Mouse (Mus musculus): ENCODE measurements at regions not wholly inside any gene's neighbourhood (a gene's known extent, or its start where the extent isn't known, plus 50 kb on each side); places are given as distances from the start of the nearest gene placed in this dataset.

DNA sequence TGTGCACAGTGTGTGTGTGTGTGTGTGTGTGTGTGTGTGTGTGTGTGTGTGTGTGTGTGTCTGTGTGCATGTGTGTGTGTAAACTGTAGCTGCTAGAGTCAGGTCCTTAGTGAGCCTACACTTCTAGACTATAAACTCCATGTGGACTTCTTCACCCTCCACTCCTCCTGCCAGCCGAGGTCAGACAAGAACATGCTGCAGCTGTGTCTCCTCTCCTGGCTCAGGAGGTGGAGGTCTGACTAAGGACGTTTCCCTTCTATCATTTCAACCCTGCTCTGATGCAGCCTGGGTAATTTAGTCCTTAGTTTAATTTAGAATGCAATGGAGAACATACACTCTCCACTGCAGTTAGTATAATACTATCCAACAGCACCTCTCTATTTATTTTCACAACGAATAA is 198.8 kb upstream of the Emcn start:
- WGBS = 71% methylated on average over 3 of the region's 3 CpGs
- no peaks in the 10 kb centered on the region for H3K9me3 ChIP-seq (ENCODE audit: control insufficient read depth, low read length)
- H3K9ac ChIP-seq (ENCODE audit: low read depth, low read length) = no peak overlapping the region
- no peak overlapping the region for H3K27ac ChIP-seq (ENCODE audit: low read depth, low read length)
- no peak for DNase-seq (ENCODE audit: low spot score)
- no peak for ATAC-seq (ENCODE audit: low FRiP score)
- H3K36me3 ChIP-seq (ENCODE audit: control insufficient read depth, insufficient read depth, low read length) = no peaks in the 10 kb centered on the region
- H3K4me3 ChIP-seq (ENCODE audit: low read depth, low read length) = no peak overlapping the region
- H3K27me3 ChIP-seq (ENCODE audit: control insufficient read depth, insufficient read depth, low read length) = no peaks in the 10 kb centered on the region
- no peak overlapping the region for H3K4me2 ChIP-seq (replicated peaks; ENCODE audit: low read depth, low read length)
- no peaks in the 10 kb centered on the region for H3K4me1 ChIP-seq (replicated peaks; ENCODE audit: control insufficient read depth, insufficient read depth, low read length)

DNA sequence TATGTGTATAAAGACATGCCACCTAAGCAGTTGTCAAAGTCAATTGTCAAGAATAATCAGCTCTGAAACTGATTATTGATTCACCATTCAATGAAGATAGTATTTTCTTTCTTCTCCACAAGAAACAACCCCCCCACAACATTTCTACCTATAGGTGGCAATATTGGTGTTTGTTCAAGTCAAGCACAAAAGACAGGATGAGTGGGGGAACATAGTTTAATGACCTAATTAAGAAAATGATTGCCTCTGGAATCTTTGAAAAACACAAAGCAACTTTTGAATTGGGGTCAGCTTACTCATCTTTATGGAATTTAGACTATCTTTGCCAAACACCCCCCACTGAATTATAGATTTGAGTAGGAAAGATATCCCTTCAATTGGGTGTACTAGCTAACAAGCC is 194.8 kb upstream of the Emcn start:
- no peaks in the 10 kb centered on the region for H3K27me3 ChIP-seq (ENCODE audit: control insufficient read depth, insufficient read depth, low read length)
- DNase-seq (ENCODE audit: low spot score) (no peak), ATAC-seq (ENCODE audit: low FRiP score) (no peak)
- H3K4me2 ChIP-seq (replicated peaks; ENCODE audit: low read depth, low read length) = no peak overlapping the region
- H3K27ac ChIP-seq (ENCODE audit: low read depth, low read length) = no peak overlapping the region
- no peaks in the 10 kb centered on the region for H3K9me3 ChIP-seq (ENCODE audit: control insufficient read depth, low read length)
- H3K4me3 ChIP-seq (ENCODE audit: low read depth, low read length) = no peak overlapping the region
- H3K4me1 ChIP-seq (replicated peaks; ENCODE audit: control insufficient read depth, insufficient read depth, low read length) = no peaks in the 10 kb centered on the region
- H3K9ac ChIP-seq (ENCODE audit: low read depth, low read length) = no peak overlapping the region
- H3K36me3 ChIP-seq (ENCODE audit: control insufficient read depth, insufficient read depth, low read length) = no peaks in the 10 kb centered on the region

DNA sequence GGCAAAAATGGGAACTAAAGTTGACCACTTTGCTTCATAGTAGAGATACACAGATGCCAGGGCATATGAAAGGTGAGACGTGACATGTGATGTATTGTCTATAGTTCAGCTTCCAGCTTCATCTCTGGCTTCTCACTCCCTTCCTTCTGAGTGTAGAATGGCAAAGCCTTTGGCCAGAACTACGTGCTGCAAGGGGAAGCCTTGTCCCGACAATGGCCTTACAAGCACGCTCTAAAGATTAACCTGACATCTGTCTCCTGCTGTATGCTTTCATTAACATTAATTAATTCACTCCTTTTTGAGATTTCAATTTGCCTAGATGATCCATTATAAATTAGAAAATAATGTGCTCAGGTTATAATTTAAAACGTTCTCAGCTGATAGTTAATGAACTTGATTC is 193.5 kb upstream of the Emcn start:
- Histone ChIP-seq H3K4me1 (replicated peaks; ENCODE audit: control insufficient read depth, insufficient read depth, low read length) (no peaks in the 10 kb centered on the region), H3K4me2 (replicated peaks; ENCODE audit: low read depth, low read length) (no peak overlapping the region), H3K9me3 (ENCODE audit: control insufficient read depth, low read length) (no peaks in the 10 kb centered on the region), H3K4me3 (ENCODE audit: low read depth, low read length) (no peak overlapping the region), H3K9ac (ENCODE audit: low read depth, low read length) (no peak overlapping the region), H3K36me3 (ENCODE audit: control insufficient read depth, insufficient read depth, low read length) (no peaks in the 10 kb centered on the region), H3K27me3 (ENCODE audit: control insufficient read depth, insufficient read depth, low read length) (no peaks in the 10 kb centered on the region), H3K27ac (ENCODE audit: low read depth, low read length) (no peak overlapping the region)
- 55% methylated on average over 5 of the region's 5 CpGs for WGBS
- ATAC-seq (ENCODE audit: low FRiP score) (peak; percentile 71), DNase-seq (ENCODE audit: low spot score) (no peak)

DNA sequence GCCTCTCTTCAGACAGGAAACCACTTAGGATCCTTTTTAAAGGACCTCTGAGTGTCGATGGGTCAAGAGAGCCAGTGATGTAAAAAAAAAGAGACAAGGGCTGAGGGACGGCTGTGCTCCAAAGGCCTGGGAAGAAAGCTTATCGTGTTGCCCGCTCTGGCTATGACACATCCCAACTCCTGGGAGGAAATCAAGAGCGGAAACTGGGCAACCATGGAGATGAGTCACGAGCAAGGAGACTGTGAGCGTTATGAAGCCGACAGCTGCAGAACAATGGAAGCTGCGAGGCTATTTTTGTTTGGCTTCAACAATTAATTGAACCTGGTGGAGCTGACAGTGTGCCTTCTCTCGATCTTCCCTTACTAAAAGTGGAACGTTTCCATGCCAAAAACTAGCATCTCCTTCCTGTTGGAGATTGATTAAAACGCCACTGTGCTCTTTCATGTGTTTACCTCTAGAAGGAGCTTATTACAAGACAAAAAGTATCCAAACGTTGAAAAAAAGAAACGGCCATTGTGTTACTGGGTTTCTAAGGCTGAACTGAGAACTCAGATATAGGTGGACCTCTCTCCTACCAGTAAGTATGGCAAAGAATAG is 190.4 kb upstream of the Emcn start:
- no peak overlapping the region for H3K4me3 ChIP-seq (ENCODE audit: low read depth, low read length)
- peak; percentile 16 for DNase-seq (ENCODE audit: low spot score)
- no peak overlapping the region for H3K9ac ChIP-seq (ENCODE audit: low read depth, low read length)
- no peaks in the 10 kb centered on the region for H3K36me3 ChIP-seq (ENCODE audit: control insufficient read depth, insufficient read depth, low read length)
- H3K27ac ChIP-seq (ENCODE audit: low read depth, low read length) = no peak overlapping the region
- WGBS = 57% methylated on average over 14 of the region's 14 CpGs
- no peaks in the 10 kb centered on the region for H3K9me3 ChIP-seq (ENCODE audit: control insufficient read depth, low read length)
- H3K4me1 ChIP-seq (replicated peaks; ENCODE audit: control insufficient read depth, insufficient read depth, low read length) = no peaks in the 10 kb centered on the region
- no peak overlapping the region for H3K4me2 ChIP-seq (replicated peaks; ENCODE audit: low read depth, low read length)
- ATAC-seq (ENCODE audit: low FRiP score) = no peak
- H3K27me3 ChIP-seq (ENCODE audit: control insufficient read depth, insufficient read depth, low read length) = no peaks in the 10 kb centered on the region

DNA sequence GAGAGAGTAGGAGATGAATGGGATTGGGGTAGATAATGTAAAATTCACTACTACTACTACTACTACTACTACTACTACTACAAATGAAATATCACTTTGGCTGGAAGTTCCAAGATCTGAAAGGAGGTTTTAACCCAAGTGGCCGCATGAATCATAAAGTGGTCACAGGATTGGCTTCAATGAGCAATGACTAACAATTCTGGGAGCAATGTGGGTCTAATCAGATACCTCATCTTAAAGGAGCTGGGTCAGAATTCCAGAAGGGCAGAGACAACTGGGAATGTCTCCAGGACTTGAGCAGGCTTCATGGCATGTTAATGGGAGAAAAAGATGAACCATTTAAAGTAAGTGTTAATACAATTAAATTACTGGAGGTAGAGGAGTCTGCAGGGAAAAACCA is 189.4 kb upstream of the Emcn start:
- H3K27ac ChIP-seq (ENCODE audit: low read depth, low read length) = no peak overlapping the region
- no peak for ATAC-seq (ENCODE audit: low FRiP score)
- no peaks in the 10 kb centered on the region for H3K27me3 ChIP-seq (ENCODE audit: control insufficient read depth, insufficient read depth, low read length)
- no peak overlapping the region for H3K4me3 ChIP-seq (ENCODE audit: low read depth, low read length)
- no peaks in the 10 kb centered on the region for H3K4me1 ChIP-seq (replicated peaks; ENCODE audit: control insufficient read depth, insufficient read depth, low read length)
- WGBS = 97% methylated on average over 1 of the region's 1 CpGs
- no peak overlapping the region for H3K4me2 ChIP-seq (replicated peaks; ENCODE audit: low read depth, low read length)
- no peaks in the 10 kb centered on the region for H3K36me3 ChIP-seq (ENCODE audit: control insufficient read depth, insufficient read depth, low read length)
- H3K9ac ChIP-seq (ENCODE audit: low read depth, low read length) = no peak overlapping the region
- no peaks in the 10 kb centered on the region for H3K9me3 ChIP-seq (ENCODE audit: control insufficient read depth, low read length)
- no peak for DNase-seq (ENCODE audit: low spot score)

DNA sequence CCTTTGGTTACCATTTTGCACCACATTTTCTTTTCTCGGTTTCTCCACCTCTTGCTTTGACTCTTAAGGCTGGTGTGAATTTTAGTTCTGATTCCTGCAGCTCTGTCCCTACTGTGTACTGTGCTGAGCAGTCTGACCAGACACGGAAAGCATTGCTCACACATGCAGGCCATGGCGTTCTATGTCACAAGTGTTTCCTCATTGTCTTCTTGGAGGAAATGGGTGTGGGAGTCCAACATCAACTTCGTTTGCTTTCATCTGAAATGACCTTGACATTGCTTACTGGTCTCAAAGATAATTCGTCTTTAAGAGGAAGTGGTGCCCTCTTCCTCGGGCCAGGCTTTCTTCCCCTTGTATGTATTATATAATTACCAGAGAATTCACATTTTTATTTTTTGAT is 187.6 kb upstream of the Emcn start:
- Histone ChIP-seq H3K27me3 (ENCODE audit: control insufficient read depth, insufficient read depth, low read length) (no peaks in the 10 kb centered on the region), H3K9me3 (ENCODE audit: control insufficient read depth, low read length) (no peaks in the 10 kb centered on the region), H3K4me2 (replicated peaks; ENCODE audit: low read depth, low read length) (no peak overlapping the region), H3K27ac (ENCODE audit: low read depth, low read length) (0 out of 2 replicates have a peak overlapping the region, but pooled peaks have one; percentile 7), H3K4me1 (replicated peaks; ENCODE audit: control insufficient read depth, insufficient read depth, low read length) (no peaks in the 10 kb centered on the region), H3K4me3 (ENCODE audit: low read depth, low read length) (no peak overlapping the region), H3K36me3 (ENCODE audit: control insufficient read depth, insufficient read depth, low read length) (no peaks in the 10 kb centered on the region), H3K9ac (ENCODE audit: low read depth, low read length) (no peak overlapping the region)
- 79% methylated on average over 6 of the region's 6 CpGs for WGBS
- ATAC-seq (ENCODE audit: low FRiP score) (no peak), DNase-seq (ENCODE audit: low spot score) (no peak)

DNA sequence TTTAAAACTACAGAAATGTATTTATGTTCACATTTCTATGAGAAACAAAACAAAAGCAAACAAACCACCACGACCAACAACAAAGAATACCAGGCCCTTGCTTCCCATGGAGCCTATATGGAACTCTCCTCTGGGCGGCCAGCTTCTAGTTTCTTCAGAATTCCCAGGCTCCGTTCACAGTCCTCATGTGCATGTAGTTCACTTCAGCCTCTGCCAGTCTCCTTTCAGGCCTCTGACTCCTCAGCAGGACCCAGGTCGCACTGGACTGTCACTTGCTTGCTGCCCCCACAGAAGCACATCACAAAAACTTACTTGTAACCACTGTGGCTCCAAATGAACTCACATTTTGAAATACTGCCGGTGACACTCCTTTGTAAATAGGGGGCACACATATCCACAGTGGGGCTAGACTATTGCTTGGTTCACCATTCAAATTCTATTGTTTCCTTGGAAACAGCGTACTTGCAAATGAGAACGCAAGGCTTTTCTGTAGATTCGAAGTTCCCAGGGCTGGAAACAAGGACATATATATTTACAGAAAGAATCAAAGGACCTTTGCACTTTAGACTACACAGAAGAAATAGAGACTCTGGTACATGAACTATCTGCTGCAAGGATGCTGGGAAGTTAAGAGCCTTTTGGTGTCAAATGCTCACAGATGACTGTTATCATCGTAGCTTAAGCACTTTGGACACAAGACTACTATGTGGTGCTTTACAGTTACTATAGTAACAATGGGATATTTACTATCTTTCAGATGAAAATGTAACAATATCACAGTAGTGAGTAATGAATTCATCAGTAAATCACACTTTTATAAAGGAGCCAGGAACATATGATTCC is 186.4 kb upstream of the Emcn start:
- no peaks in the 10 kb centered on the region for H3K27me3 ChIP-seq (ENCODE audit: control insufficient read depth, insufficient read depth, low read length)

DNA sequence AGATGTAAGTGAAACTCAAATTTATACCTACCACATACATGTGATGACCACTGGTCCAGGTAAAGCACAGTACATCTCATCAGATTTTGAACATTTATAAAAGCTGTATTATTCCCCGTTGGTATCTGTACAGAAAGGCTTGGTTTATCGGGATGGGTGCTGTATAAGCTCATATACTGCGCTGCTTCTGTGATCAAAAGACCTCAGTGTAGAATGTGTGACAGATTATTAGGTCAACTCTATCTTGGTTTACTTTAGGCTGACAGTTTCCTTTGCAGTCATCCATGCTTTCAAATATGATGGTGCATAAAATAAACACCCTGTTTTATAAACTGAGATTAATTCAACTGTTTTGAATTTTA is 185.8 kb upstream of the Emcn start:
- ATAC-seq (ENCODE audit: low FRiP score) = peak; percentile 21; the same call in 1 of the 2 replicates
- Histone ChIP-seq H3K9me3 (ENCODE audit: control insufficient read depth, low read length) (no peaks in the 10 kb centered on the region), H3K27me3 (ENCODE audit: control insufficient read depth, insufficient read depth, low read length) (no peaks in the 10 kb centered on the region), H3K4me1 (replicated peaks; ENCODE audit: control insufficient read depth, insufficient read depth, low read length) (no peaks in the 10 kb centered on the region), H3K36me3 (ENCODE audit: control insufficient read depth, insufficient read depth, low read length) (no peaks in the 10 kb centered on the region), H3K27ac (ENCODE audit: low read depth, low read length) (no peak overlapping the region), H3K4me3 (ENCODE audit: low read depth, low read length) (no peak overlapping the region), H3K9ac (ENCODE audit: low read depth, low read length) (no peak overlapping the region), H3K4me2 (replicated peaks; ENCODE audit: low read depth, low read length) (no peak overlapping the region)
- DNase-seq (ENCODE audit: low spot score) = no peak
- WGBS = 82% methylated on average over 3 of the region's 3 CpGs

More for the DNA sequence above, 186.4 kb upstream of the Emcn start:
- ATAC-seq (ENCODE audit: low FRiP score) (peak; percentile 80), DNase-seq (ENCODE audit: low spot score) (peak; percentile 25)
- Histone ChIP-seq H3K36me3 (ENCODE audit: control insufficient read depth, insufficient read depth, low read length) (no peaks in the 10 kb centered on the region), H3K4me2 (replicated peaks; ENCODE audit: low read depth, low read length) (no peak overlapping the region), H3K27ac (ENCODE audit: low read depth, low read length) (no peak overlapping the region), H3K9ac (ENCODE audit: low read depth, low read length) (no peak overlapping the region), H3K4me3 (ENCODE audit: low read depth, low read length) (no peak overlapping the region), H3K4me1 (replicated peaks; ENCODE audit: control insufficient read depth, insufficient read depth, low read length) (no peaks in the 10 kb centered on the region), H3K9me3 (ENCODE audit: control insufficient read depth, low read length) (no peaks in the 10 kb centered on the region)
- WGBS = 42% methylated on average over 9 of the region's 9 CpGs
